Mouse (Mus musculus) CH12.LX (cell line): ENCODE measurements around the gene Macrod2.

ENCODE experiments used
- CTCF ChIP-seq, 2 experiments: IDR thresholded peaks in 1 of 2; conservative IDR thresholded peaks in 1 of 2; 2 replicates each; pipeline ENCODE4 v1.5.1; 2011 to 2012; ENCODE audit warnings: low read depth in 2 of 2, low read length in 2 of 2, improper control_type of control experiment in 1 of 2, inconsistent platforms in 1 of 2, mild to moderate bottlenecking in 1 of 2, moderate library complexity in 1 of 2
- E2F4 ChIP-seq: IDR thresholded peaks from 2 replicates; pipeline ENCODE4 v1.6.1; 2011; ENCODE audit warnings: low read depth, low read length, improper control_type of control experiment; ENCODE audit not compliant: insufficient replicate concordance
- ELF1 ChIP-seq: IDR thresholded peaks from 2 replicates; pipeline ENCODE4 v1.6.1; 2014; ENCODE audit warnings: low read depth, mild to moderate bottlenecking, inconsistent platforms, low read length, improper control_type of control experiment
- GABPA ChIP-seq: IDR thresholded peaks from 2 replicates; pipeline ENCODE4 v1.6.1; 2012; ENCODE audit warnings: low read depth, low read length, improper control_type of control experiment, inconsistent platforms; ENCODE audit not compliant: insufficient replicate concordance
- HCFC1 ChIP-seq: IDR thresholded peaks from 2 replicates; pipeline ENCODE4 v1.6.1; 2012; ENCODE audit warnings: low read depth, mild to moderate bottlenecking, inconsistent platforms, low read length, improper control_type of control experiment
- JUND ChIP-seq: conservative IDR thresholded peaks from 2 replicates; pipeline ENCODE4 v1.6.1; 2011; ENCODE audit warnings: low read depth, low read length, improper control_type of control experiment
- KAT2A ChIP-seq: IDR thresholded peaks from 2 replicates; pipeline ENCODE4 v1.6.1; 2012; ENCODE audit warnings: low read length, improper control_type of control experiment, inconsistent platforms; ENCODE audit not compliant: insufficient replicate concordance
- MAFK ChIP-seq: IDR thresholded peaks from 2 replicates; pipeline ENCODE4 v1.6.1; 2011; ENCODE audit warnings: low read length, improper control_type of control experiment; ENCODE audit not compliant: insufficient replicate concordance
- MAX ChIP-seq: IDR thresholded peaks from 2 replicates; pipeline ENCODE4 v1.6.1; 2011; ENCODE audit warnings: low read length, improper control_type of control experiment
- MAZ ChIP-seq: IDR thresholded peaks from 2 replicates; pipeline ENCODE4 v1.6.1; 2012; ENCODE audit warnings: low read depth, mild to moderate bottlenecking, inconsistent platforms, low read length, improper control_type of control experiment, moderate library complexity
- POLR2A ChIP-seq: IDR thresholded peaks from 2 replicates; pipeline ENCODE4 v1.6.1; 2011; ENCODE audit warnings: low read depth, mild to moderate bottlenecking, improper control_type of control experiment, low read length
- UBTF ChIP-seq: IDR thresholded peaks from 2 replicates; pipeline ENCODE4 v1.6.1; 2012; ENCODE audit warnings: low read depth, mild to moderate bottlenecking, inconsistent platforms, low read length, improper control_type of control experiment, moderate library complexity
- ZC3H11A ChIP-seq: IDR thresholded peaks from 2 replicates; pipeline ENCODE4 v1.6.1; 2012; ENCODE audit warnings: low read depth, mild to moderate bottlenecking, inconsistent platforms, low read length, improper control_type of control experiment
- ZMIZ1 ChIP-seq: IDR thresholded peaks from 2 replicates; pipeline ENCODE4 v1.6.1; 2012; ENCODE audit warnings: low read depth, mild to moderate bottlenecking, inconsistent platforms, low read length, improper control_type of control experiment

DNA sequence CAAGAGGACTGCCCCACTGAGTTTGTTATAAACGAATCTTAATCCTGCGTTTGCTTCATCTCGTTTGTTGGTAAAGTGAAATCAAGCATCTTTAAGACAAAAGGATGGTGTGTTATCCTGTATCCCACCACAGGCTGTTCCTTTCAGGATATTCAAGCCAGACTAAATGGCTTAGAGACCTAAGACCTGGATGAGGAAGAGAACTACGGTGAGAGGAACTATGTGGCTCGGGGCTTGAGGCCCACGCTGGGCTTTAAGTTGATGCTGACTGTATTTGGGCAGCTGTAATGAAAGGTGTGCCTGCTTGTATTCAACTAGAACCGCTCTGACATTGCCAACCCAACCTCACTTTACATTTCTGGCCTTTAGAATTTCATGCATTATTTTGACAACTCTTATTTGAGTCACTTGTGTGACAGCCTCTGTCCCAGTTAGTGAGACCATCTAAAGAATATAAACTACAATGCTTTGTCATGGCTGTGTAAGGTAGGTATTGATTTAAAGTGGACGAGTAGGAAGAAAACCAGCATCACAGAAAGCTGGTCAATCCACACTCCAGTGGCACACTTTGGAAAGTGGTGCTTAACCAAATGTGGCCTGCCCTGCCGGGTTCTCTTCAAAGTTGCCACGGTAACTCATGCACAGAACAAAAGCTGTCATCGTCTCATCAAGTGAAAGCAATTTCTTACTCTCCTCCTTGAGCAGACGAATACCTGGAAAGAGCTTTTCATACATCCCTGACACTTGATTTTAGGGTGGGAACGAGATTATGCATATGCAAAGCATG lies 272.3 kb downstream of the Macrod2 start:
- TF ChIP-seq CTCF (conservative IDR thresholded peaks at IDR 0.05 in 1 of 2, IDR thresholded peaks at IDR 0.05 in 1 of 2; ENCODE audit: low read depth in 2 of 2, low read length in 2 of 2), result no peak
- TF ChIP-seq POLR2A, result no peak
- no peak for TF ChIP-seq KAT2A
- TF ChIP-seq MAFK, result no peak
- TF ChIP-seq ZMIZ1, result no peak
- no peak for TF ChIP-seq ZC3H11A
- no peak for TF ChIP-seq GABPA
- no peak for TF ChIP-seq E2F4
- TF ChIP-seq HCFC1, result no peak
- no peak for TF ChIP-seq JUND
- no peak for TF ChIP-seq MAX
- TF ChIP-seq ELF1, result no peak
- TF ChIP-seq UBTF, result no peak
- TF ChIP-seq MAZ, result no peak
